Mouse (Mus musculus) hindlimb bud, embryonic 11.5 days (tissue): ENCODE data around the gene Acp1.

Experiments used
- DNase-seq: peaks from one replicate; pipeline ENCODE4 v3.0.0-alpha.2; 2012; ENCODE audit warnings: low read depth, low spot score; ENCODE audit errors: extremely low spot score

Acp1 gene

DNA sequence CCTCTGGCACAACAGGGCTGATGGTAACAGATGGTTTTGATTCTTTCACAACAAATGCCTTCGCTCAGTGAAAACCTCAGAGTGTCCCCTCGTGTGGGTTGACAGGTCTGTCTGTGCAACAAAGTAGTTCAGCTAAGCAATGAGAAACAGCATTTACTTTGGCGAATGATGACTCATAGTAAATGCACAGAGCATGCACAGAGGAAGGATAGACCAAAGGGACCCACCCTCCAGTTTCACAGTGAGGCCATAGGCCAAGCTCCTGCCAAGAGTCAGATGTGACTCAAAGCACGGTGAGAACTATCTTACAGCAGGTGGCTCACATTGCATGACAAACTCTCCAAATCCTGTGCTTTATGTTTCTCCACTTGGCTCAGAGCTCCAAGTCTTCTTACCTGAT, 45.6 kb downstream of the Acp1 start:
- no peak for DNase-seq

DNA sequence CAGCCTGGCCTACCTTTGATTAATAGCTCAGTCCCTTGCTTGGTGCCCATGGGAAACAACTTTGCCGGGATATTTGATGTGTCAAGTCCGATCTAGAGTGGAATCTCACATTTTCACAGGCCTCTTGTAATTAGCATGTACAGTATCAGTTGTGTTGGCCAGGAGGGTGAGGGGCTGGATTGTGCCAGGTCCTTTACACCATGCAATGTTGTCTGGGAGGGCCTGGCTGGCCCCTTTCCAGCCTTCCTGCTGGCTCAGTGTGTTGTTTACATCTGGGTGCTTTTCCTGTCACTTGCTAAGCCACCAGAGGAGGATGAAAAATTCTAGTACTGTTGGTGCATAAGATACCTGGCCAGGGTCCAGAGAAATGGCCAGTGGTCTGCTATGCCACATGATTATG, 47.0 kb downstream of the Acp1 start:
- no peak for DNase-seq

DNA sequence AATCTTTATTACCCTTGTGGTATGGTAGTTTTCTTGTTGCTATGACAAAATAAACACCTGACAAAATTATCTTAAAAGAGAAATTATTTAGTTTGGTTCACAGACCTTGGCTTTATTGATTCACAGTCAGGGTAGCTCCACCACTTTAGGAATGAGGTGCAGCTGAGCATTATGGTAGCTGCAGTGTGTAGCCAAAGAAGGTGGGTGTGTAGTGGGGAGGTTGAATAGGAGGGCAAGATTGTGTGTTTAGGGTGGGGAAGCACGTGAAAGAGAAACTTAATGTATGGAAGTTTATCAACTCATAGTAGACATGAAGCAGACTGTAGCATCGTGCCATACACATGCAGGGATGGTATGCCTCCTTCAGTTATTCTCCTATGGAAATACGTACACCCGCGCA, 55.2 kb downstream of the Acp1 start:
- DNase-seq = no peak

DNA sequence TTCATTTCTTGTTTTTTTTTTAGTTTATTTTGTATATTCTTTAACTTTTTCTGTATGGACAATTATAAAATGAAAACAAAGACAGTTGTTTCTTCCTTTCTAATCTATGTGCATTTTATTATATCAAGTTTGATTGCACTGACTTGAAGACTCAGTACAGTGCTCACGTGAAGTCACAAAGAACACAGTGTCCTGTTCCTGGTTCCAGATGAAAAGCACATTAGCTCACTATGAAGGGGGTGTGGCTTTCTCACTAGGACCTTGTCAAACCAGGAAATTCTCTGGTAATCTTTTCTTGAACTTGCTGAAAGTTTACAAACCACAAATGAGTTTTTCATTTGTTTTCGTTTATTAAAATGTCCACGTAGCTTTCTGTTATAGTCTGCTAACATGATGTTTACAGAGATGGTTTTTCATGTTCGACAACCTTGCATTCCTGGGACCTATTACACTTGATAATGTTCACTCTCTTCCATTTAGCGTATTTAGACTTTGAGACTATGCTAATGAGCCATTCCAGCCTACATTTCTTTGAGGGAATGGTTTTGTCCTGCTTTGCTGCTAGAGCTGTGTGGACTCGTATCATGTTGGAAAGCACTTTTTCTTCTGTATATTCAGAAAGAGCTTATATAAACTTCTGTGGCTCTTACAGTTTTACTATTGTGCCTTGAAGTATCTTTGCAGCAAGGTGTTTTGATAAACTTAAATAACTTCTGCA, 55.8 kb downstream of the Acp1 start:
- DNase-seq = no peak

DNA sequence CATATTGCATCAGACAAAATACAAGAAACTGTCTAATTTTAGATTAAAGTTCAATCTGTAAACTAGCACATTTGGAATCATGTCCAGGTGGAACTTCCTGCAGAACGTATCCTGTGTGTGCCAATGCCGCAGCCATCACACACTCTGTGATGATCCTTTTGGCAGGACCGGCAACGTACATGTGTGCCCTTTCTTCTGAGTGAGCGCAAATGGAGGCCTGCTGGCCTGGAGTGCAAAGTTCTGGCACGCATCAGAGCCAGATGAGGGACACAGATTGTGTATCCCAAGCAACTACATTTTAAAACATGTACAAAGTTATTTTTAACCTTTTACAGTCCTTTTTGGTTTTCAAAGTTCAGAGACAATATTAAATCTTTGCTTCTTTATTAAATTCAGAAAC, 59.5 kb downstream of the Acp1 start:
- DNase-seq = no peak

DNA sequence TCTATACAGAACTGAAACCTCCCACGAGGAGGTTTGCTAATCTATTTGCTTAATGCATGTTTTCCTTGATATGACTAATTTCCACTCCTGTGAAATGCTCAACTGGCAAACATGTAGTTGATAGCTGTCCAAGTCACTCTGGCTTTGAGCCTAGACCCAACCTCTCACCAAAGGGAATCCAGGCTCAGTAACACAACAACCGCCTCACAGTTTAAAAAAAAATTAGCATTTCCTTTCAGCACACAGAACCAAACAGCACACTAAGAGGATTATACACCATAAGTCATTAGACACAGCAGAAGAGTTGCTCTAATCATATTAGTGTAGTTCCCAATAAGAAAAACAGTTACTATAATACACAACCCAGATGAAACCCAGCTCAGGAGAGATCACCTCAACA, 60.5 kb downstream of the Acp1 start:
- no peak for DNase-seq

DNA sequence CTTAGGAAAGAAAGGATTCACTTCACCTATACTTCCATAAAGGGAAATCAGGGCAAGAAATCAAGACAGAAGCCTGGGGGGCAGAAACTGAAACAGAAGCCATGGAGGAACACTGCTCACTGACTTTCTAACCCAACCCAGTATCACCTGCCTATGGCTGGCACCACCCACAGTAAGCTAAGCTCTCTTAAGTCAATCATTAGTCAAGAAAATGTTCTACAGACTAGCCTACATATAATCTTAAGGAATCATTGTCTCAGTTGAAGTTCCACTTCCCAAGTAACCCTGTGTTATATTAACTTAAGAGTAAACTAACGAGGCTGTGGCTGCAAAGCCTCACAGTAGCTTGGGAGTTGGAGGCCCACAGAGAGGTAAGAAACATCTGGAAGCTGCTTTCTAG, 62.9 kb downstream of the Acp1 start:
- no peak for DNase-seq
